Mouse (Mus musculus) midbrain, embryonic 13.5 days (tissue): ENCODE measurements around the gene Bmi1. TPM values are rescaled to one million over a fixed set of nuclear protein-coding genes. Genes with fewer than 3 reads are reported as not detected.

ENCODE experiments used
- ATAC-seq: fragments of 200-750 bp; cut with Nextera tagmentation; 2 replicates; pipeline ENCODE4 v1.8.0; 2017; ENCODE audit warnings: mild to moderate bottlenecking, moderate TSS enrichment, moderate library complexity
- H3K27ac ChIP-seq: fragments of 300-500 bp; sonication (generic); 2 replicates; pipeline ENCODE4 v1.5.1; 2015; ENCODE audit warnings: inconsistent platforms, mild to moderate bottlenecking, moderate library complexity
- H3K27me3 ChIP-seq: fragments of 300-500 bp; sonication (generic); 2 replicates; pipeline ENCODE4 v1.6.1; 2015; ENCODE audit warnings: mild to moderate bottlenecking, inconsistent platforms
- H3K36me3 ChIP-seq: fragments of 300-500 bp; sonication (generic); 2 replicates; pipeline ENCODE4 v1.6.1; 2015; ENCODE audit warnings: mild to moderate bottlenecking, inconsistent platforms
- H3K4me1 ChIP-seq: fragments of 300-500 bp; sonication (generic); replicated peaks from 2 replicates; pipeline ENCODE4 v1.6.1; 2015; ENCODE audit warnings: inconsistent platforms
- H3K4me2 ChIP-seq: fragments of 300-500 bp; sonication (generic); replicated peaks from 2 replicates; pipeline ENCODE4 v1.6.1; 2015; ENCODE audit warnings: moderate library complexity, mild to moderate bottlenecking, inconsistent platforms
- H3K4me3 ChIP-seq: fragments of 300-500 bp; sonication (generic); replicated peaks from 2 replicates; pipeline ENCODE4 v1.5.1; 2015; ENCODE audit warnings: mild to moderate bottlenecking, inconsistent platforms
- H3K9ac ChIP-seq: fragments of 300-500 bp; sonication (generic); replicated peaks from 2 replicates; pipeline ENCODE4 v1.6.1; 2015; ENCODE audit warnings: mild to moderate bottlenecking, inconsistent platforms
- H3K9me3 ChIP-seq: fragments of 300-500 bp; sonication (generic); 2 replicates; pipeline ENCODE4 v1.6.1; 2016; ENCODE audit warnings: mild to moderate bottlenecking, inconsistent platforms
- WGBS: fragments of 180-500 bp; shearing (Covaris S2); methylation state at CpG from one replicate; pipeline ENCODE4 v1.1.7; 2015; 5-methylcytosine and 5-hydroxymethylcytosine counted together
- polyA plus RNA-seq: library from polyadenylated mRNA; unstranded; fragments of >200 nt; fragmentation: Nextera tagmentation; extraction: Ambion mirVana; gene quantifications from 2 replicates; pipeline ENCODE4 v1.2.1, GENCODE M21; 2015

Bmi1 gene
- polyA plus RNA-seq, 1 experiment from 2014 or later = 33.9 TPM

DNA sequence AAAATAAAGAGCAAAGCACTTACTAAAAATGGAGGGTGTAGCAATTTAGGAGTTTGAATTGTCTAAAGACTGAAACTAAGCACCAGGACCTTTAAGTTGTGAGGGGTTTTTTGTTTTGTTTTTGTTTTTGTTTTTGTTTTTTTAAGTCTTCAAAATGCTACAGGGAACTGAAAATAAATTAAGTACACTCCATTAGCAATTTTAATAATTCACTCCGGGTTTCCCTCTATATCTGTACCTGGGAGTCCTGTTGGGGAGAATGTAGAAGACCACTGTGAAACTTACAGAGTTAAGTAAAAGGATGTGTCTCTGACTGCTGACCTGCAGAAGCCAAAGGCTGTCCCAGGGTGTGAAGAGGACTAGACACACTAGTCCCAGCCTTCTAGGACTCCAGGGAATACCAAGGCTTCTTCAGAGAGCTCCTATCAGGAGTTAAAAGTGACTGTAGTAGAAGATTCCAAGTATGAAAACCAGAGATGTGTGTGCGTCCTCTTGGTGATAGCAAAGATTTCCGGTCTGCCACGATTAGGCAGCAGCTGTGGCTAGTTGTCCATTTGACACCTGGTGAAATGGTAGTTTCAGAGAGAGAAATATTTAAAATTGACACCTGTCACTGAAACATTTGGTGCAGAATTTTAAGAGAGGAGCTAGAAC lies 20.9 kb downstream of the Bmi1 start:
- Histone ChIP-seq H3K4me1 (peaks cover 27% of the 10 kb centered on the region), H3K27me3 (peaks cover 80% of the 10 kb centered on the region), H3K4me2 (no peak overlapping the region), H3K36me3 (no peaks in the 10 kb centered on the region), H3K9ac (no peak overlapping the region), H3K9me3 (no peaks in the 10 kb centered on the region), H3K4me3 (no peak overlapping the region), H3K27ac (no peak overlapping the region)
- 2% methylated on average over 4 of the region's 4 CpGs for WGBS
- ATAC-seq = no peak

DNA sequence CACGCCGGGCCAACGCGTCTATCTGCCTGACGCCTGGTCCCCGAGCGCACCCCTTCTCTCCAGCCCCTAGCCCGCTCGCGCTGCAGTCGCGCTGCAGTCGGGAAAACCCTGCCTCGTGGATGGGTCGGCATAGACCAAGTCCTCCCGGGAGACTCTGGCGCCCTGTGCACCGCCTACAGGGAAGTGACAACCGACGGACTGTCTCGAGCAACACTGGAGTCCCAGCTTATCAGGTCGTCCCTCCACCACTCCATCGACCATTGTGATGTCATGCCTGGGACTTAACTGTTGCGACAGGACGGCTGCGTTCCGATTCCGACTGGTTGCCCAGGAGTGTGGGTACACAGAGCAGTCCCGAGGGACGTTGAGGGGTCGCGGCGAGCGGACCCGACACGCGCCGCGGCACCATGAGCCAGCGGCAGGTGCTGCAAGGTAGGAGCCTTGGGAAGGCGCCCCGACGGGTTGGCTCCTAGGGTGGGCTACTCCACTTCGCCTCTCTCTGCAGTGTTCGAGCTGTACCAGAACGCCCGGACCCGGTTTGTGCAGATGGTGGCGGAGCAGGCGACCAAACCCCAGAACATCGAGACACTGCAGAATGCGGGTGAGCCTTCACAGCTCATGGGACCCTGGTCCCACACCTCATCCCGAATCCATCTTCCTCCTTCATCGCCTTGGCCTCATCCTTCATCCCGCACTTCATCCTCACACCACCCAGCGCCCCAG lies 22.0 kb downstream of the Bmi1 start:
- no peaks in the 10 kb centered on the region for H3K9me3 ChIP-seq
- peaks cover 79% of the 10 kb centered on the region for H3K27me3 ChIP-seq
- H3K27ac ChIP-seq = no peak overlapping the region
- H3K4me3 ChIP-seq = peak overlapping the region; percentile 19; the same call in 1 of the 2 replicates
- under 1% methylated on average over 56 of the region's 56 CpGs for WGBS
- no peak overlapping the region for H3K9ac ChIP-seq
- H3K36me3 ChIP-seq = no peaks in the 10 kb centered on the region
- peak; percentile 49 for ATAC-seq
- H3K4me2 ChIP-seq = peak overlapping the region; percentile 17; the same call in 1 of the 2 replicates
- peaks cover 23% of the 10 kb centered on the region for H3K4me1 ChIP-seq

DNA sequence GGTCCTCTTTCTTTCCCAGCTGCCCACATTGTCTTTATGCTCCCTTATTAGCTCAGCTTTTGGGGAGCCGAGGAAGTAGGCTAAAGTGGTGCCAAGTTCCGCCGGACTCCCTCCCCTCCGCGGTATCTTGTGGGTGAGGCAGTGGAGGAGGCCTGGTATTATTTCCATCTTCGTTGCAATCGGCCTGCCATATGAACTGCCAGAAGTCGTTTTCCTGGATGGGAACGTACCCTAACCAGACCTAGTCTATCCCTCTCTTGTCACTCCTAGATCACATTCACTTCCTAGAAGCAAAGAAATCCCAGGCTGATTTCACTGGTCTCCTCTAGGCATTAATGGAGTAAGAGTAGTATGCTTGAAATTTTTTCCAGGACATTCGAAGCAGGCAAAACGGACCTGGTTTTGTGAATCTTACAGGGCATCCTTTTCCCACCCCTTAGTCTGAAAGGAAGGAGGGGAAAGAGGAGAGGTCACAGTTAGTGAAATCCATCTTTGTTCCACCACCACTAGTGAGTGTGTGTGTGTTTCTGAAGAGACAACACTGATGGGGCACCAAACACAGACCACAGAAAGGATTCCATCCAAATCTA lies 22.7 kb downstream of the Bmi1 start:
- 0 out of 2 replicates have a peak overlapping the region, but pooled peaks have one; percentile 17 for H3K4me2 ChIP-seq
- H3K9me3 ChIP-seq = no peaks in the 10 kb centered on the region
- H3K36me3 ChIP-seq = no peaks in the 10 kb centered on the region
- peaks cover 17% of the 10 kb centered on the region for H3K4me1 ChIP-seq
- WGBS = 2% methylated on average over 11 of the region's 11 CpGs
- 0 out of 2 replicates have a peak overlapping the region, but pooled peaks have one; percentile 19 for H3K4me3 ChIP-seq
- H3K27ac ChIP-seq = no peak overlapping the region
- peaks cover 82% of the 10 kb centered on the region for H3K27me3 ChIP-seq
- no peak for ATAC-seq
- no peak overlapping the region for H3K9ac ChIP-seq

DNA sequence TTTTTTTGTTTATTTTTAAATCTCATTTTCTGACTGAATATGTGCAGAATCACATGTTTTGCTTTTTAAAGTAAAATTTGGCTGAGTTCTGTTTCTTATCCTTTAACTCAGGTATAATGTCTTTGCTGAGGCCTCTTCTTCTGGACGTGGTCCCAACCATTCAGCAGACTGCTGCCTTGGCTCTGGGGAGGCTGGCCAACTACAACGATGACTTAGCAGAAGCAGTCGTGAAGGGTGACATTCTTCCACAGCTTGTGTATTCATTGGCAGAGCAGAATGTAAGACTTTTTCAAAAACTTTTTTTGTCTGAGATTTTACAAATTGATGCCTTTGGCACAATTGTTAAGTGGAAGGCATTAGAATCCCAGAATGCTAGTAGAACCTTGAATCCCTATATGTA lies 33.5 kb downstream of the Bmi1 start:
- no peak for ATAC-seq
- Histone ChIP-seq H3K4me3 (no peak overlapping the region), H3K36me3 (no peaks in the 10 kb centered on the region), H3K9me3 (no peaks in the 10 kb centered on the region), H3K9ac (no peak overlapping the region), H3K27me3 (peaks cover 5% of the 10 kb centered on the region), H3K4me2 (no peak overlapping the region), H3K27ac (no peak overlapping the region), H3K4me1 (no peaks in the 10 kb centered on the region)
- 76% methylated on average over 3 of the region's 3 CpGs for WGBS

DNA sequence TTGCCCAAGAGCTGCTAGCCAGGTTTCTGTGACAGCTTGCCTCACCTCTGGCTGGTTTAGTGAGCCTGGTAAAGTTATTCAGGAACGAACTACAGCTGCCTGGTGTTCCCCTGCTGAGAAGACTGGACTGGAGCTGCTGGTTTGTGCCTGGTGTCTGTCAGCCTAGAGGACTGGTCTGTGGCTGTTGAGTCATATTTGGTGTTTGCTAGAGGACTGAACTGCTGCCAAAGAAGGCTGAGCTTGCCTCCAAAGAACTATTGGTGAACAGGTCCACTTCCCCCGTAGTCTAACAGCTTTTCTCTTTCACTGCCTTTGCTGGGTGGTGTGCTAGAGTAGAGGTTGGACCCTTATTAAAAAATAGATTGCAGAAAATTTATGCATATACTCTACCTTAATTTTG lies 36.3 kb downstream of the Bmi1 start:
- Histone ChIP-seq H3K4me3 (no peak overlapping the region), H3K36me3 (no peaks in the 10 kb centered on the region), H3K27me3 (no peaks in the 10 kb centered on the region), H3K27ac (no peak overlapping the region), H3K4me1 (no peaks in the 10 kb centered on the region), H3K9me3 (no peaks in the 10 kb centered on the region), H3K9ac (no peak overlapping the region), H3K4me2 (no peak overlapping the region)
- WGBS = 72% methylated on average over 2 of the region's 2 CpGs
- no peak for ATAC-seq

DNA sequence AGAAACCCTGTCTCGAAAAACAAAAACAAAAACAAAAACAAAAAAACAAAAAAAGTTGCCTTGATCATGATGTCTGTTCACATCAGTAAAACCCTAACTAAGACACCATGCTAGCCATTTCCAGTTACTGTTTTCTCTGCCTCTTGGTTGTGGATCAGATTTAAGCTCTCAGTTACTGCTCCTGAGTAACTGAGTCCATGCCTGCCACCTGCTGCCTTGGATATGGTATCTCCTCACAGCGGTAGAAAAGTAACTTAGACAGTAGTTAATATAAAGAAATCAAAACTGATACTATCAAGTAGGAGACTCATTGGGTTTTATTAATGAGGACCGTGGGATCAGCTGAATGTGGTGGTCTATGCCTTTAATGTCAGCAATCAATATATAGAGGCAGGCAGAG lies 37.5 kb downstream of the Bmi1 start:
- Histone ChIP-seq H3K36me3 (no peaks in the 10 kb centered on the region), H3K27ac (no peak overlapping the region), H3K9me3 (no peaks in the 10 kb centered on the region), H3K4me2 (no peak overlapping the region), H3K9ac (no peak overlapping the region), H3K4me3 (no peak overlapping the region), H3K27me3 (no peaks in the 10 kb centered on the region), H3K4me1 (no peaks in the 10 kb centered on the region)
- ATAC-seq = no peak
- WGBS = 79% methylated on average over 3 of the region's 3 CpGs

DNA sequence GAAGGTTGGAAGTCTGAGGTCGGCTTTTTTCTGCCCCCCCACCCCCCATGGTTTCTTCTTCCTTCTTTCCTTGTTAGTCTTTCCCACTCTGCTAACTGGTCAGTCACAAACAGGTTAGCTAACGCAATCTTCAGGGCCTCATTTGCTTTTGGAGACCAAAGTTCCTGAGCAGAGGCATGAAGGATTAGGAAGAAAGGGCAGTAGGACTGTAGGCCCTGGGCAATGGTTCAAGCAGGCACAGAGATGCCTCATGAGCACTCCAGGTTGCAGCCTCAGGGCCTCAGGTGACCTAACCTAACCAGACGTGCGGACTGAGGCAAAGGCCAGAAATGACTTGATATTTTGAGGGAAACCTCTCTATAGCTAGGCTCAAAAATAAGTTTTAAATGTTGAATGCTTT lies 41.7 kb downstream of the Bmi1 start:
- 84% methylated on average over 4 of the region's 4 CpGs for WGBS
- ATAC-seq = no peak
- no peak overlapping the region for H3K9ac ChIP-seq

DNA sequence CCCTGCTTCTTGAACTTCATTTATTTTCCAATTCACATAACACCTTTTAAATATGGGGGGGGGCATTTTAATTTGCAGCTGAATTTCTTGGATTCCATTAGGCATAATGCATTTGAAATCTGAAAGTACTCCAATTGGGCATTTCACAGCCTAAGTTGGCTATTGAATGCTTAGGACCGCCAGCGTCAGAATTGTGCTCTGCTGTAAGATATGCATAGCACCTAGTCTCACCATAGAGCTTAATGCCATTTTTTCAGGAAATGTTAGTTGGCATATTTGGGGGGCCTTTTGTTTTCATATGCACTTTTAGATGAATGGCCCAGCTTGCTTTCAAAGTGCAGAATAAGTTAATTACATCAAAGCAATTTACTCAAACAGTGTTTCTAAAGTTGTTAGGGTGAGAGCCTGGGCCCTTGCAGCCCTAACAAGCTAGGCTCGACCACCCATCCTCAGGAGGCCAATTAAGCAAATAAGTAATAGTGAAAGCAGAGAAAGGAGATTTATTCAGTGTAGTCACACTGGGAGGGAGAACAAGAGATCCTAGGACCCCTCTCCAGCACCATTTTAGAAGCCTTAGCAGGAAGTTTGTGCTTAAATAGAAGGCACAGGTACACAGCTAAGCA lies 45.5 kb downstream of the Bmi1 start:
- ATAC-seq = no peak
- 62% methylated on average over 3 of the region's 3 CpGs for WGBS

More for the DNA sequence above, 41.7 kb downstream of the Bmi1 start:
- no peaks in the 10 kb centered on the region for H3K9me3 ChIP-seq
- H3K27me3 ChIP-seq = no peaks in the 10 kb centered on the region
- no peak overlapping the region for H3K4me2 ChIP-seq
- no peaks in the 10 kb centered on the region for H3K36me3 ChIP-seq
- no peaks in the 10 kb centered on the region for H3K4me1 ChIP-seq
- H3K27ac ChIP-seq = no peak overlapping the region
- H3K4me3 ChIP-seq = no peak overlapping the region

DNA sequence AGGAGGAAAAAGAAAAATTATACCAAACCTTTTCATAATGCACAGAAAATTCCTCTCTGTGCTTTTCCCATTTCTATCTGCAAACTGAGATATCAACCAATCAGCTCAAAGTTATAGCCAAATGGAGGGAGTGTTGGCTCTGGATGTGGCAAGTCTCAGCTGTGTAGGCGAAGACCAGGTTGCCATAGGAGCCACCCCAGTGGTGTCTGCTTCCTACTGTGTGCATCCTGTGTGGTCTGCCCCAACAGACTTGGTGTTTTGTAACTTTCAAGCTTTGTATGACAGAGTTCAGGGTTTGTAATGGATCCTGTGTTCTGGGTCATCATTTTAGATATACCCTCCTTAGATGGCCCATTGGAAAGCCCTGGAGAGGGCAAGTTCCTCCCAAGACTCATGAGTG lies 47.6 kb downstream of the Bmi1 start:
- 92% methylated on average over 1 of the region's 1 CpGs for WGBS
- H3K4me3 ChIP-seq = no peak overlapping the region
- ATAC-seq = no peak
- H3K27me3 ChIP-seq = 0 out of 2 replicates have a peak, but pooled peaks cover 6% of the 10 kb centered on the region
- H3K4me2 ChIP-seq = no peak overlapping the region
- no peaks in the 10 kb centered on the region for H3K4me1 ChIP-seq
- H3K9ac ChIP-seq = no peak overlapping the region
- H3K36me3 ChIP-seq = no peaks in the 10 kb centered on the region
- H3K27ac ChIP-seq = no peak overlapping the region
- H3K9me3 ChIP-seq = no peaks in the 10 kb centered on the region

More for the DNA sequence above, 45.5 kb downstream of the Bmi1 start:
- Histone ChIP-seq H3K27ac (no peak overlapping the region), H3K36me3 (no peaks in the 10 kb centered on the region), H3K9ac (no peak overlapping the region), H3K27me3 (0 out of 2 replicates have a peak, but pooled peaks cover 2% of the 10 kb centered on the region), H3K4me2 (no peak overlapping the region), H3K4me3 (no peak overlapping the region), H3K4me1 (no peaks in the 10 kb centered on the region), H3K9me3 (no peaks in the 10 kb centered on the region)

DNA sequence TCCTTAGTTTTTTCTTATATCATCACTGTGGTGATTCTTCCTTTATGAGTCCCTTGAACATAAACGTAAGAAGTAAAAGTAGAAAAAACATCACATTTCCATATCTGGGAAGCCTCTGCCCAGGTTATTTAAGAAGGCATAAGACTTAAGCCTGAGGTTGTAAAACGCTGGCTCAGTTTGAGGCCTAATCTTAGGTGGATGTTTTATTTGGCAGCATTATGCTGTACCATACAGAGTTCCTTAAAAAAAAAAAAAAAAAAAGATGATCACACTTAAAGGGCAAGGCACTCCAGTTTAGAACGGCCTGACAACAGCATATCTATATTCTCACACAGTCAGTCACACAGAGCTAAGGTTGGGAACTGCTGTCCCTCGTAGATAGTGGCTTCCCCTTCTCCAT lies 49.1 kb downstream of the Bmi1 start:
- no peaks in the 10 kb centered on the region for H3K9me3 ChIP-seq

DNA sequence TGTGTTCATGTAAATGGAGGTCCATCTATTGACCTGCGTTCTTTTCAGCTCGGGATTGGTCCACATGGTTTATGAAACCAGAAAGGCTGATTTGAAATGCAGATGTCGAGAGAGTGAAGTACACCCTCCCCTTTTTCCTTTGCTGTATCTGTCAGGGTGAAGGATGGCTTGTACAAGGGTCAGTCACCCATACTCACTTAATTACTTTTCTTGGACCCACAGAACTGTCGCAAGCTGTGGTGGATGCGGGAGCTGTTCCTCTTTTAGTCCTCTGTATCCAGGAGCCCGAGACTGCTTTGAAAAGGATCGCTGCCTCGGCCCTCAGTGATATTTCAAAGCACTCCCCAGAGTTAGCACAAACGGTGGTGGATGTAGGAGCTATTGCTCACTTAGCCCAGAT lies 54.9 kb downstream of the Bmi1 start:
- 10% methylated on average over 9 of the region's 9 CpGs for WGBS
- Histone ChIP-seq H3K9ac (no peak overlapping the region), H3K4me2 (0 out of 2 replicates have a peak overlapping the region, but pooled peaks have one; percentile 7), H3K27me3 (0 out of 2 replicates have a peak, but pooled peaks cover 4% of the 10 kb centered on the region), H3K9me3 (no peaks in the 10 kb centered on the region), H3K4me1 (peaks cover 16% of the 10 kb centered on the region; the same call in 1 of the 2 replicates), H3K4me3 (no peak overlapping the region), H3K27ac (no peak overlapping the region), H3K36me3 (no peaks in the 10 kb centered on the region)
- peak; percentile 68 for ATAC-seq

More for the DNA sequence above, 49.1 kb downstream of the Bmi1 start:
- WGBS = 80% methylated on average over 4 of the region's 4 CpGs
- H3K27me3 ChIP-seq = 0 out of 2 replicates have a peak, but pooled peaks cover 6% of the 10 kb centered on the region
- H3K27ac ChIP-seq = no peak overlapping the region
- H3K9ac ChIP-seq = no peak overlapping the region
- no peaks in the 10 kb centered on the region for H3K4me1 ChIP-seq
- H3K4me3 ChIP-seq = no peak overlapping the region
- no peak for ATAC-seq
- H3K36me3 ChIP-seq = no peaks in the 10 kb centered on the region
- no peak overlapping the region for H3K4me2 ChIP-seq
